Mouse (Mus musculus) ES-CJ7 (cell line): ENCODE results near the gene Rassf8.

Experiments used
- DNase-seq: peaks from one replicate; pipeline ENCODE4 v3.0.0; 2011; ENCODE audit warnings: low read depth, low spot score

The Rassf8 gene

GRCm38 (mm10) chr6:145746132-145746849, at the start of gene Rassf8:
Gene Rassf8, plus strand, starts transcription at chr6:145746748.
- DNase-seq, result peak; percentile 97

- DNase-seq, result no peak
These were observed 45.5 kb upstream of the Rassf8 start for GRCm38 (mm10) chr6:145701021-145701540.

- no peak for DNase-seq
These were observed 42.9 kb upstream of the Rassf8 start for GRCm38 (mm10) chr6:145703667-145704066.

GRCm38 (mm10) chr6:145709956-145710720, 36.4 kb upstream of the Rassf8 start:
- DNase-seq, result no peak

- no peak for DNase-seq
These were observed 35.8 kb upstream of the Rassf8 start for GRCm38 (mm10) chr6:145710797-145711196.

GRCm38 (mm10) chr6:145711320-145711719, 35.2 kb upstream of the Rassf8 start:
- DNase-seq, result no peak

GRCm38 (mm10) chr6:145713241-145714114, 33.1 kb upstream of the Rassf8 start:
- DNase-seq, result peak; percentile 34

GRCm38 (mm10) chr6:145714131-145714530, 32.4 kb upstream of the Rassf8 start:
- no peak for DNase-seq

GRCm38 (mm10) chr6:145722596-145722995, 24.0 kb upstream of the Rassf8 start:
- DNase-seq, result no peak

- peak; percentile 26 for DNase-seq
These were observed 23.3 kb upstream of the Rassf8 start for GRCm38 (mm10) chr6:145723131-145723863.

- no peak for DNase-seq
These were observed 20.7 kb upstream of the Rassf8 start for GRCm38 (mm10) chr6:145725849-145726248.

GRCm38 (mm10) chr6:145726986-145727385, 19.6 kb upstream of the Rassf8 start:
- DNase-seq, result peak; percentile 61

GRCm38 (mm10) chr6:145732868-145733267, 13.7 kb upstream of the Rassf8 start:
- no peak for DNase-seq

GRCm38 (mm10) chr6:145733276-145733675, 13.3 kb upstream of the Rassf8 start:
- no peak for DNase-seq

GRCm38 (mm10) chr6:145733911-145734310, 12.6 kb upstream of the Rassf8 start:
- no peak for DNase-seq

- no peak for DNase-seq
These were observed 10.4 kb upstream of the Rassf8 start for GRCm38 (mm10) chr6:145736099-145736498.

- DNase-seq, result no peak
These were observed 7.3 kb upstream of the Rassf8 start for GRCm38 (mm10) chr6:145739231-145739630.

- DNase-seq, result no peak
These were observed 6.5 kb upstream of the Rassf8 start for GRCm38 (mm10) chr6:145740011-145740410.

- DNase-seq, result no peak
These were observed 1.3 kb upstream of the Rassf8 start for GRCm38 (mm10) chr6:145745291-145745690.

- DNase-seq, result peak; percentile 24
These were observed 548 bp downstream of the Rassf8 start for GRCm38 (mm10) chr6:145746921-145747670.
